Mouse (Mus musculus) lung, postnatal 0 days (tissue): ENCODE results near the gene Pim1.

Experiments used
- CTCF ChIP-seq: IDR thresholded peaks from 2 replicates; pipeline ENCODE4 v1.5.1; 2016; ENCODE audit warnings: antibody characterized with exemption, mild to moderate bottlenecking
- EP300 ChIP-seq: IDR thresholded peaks from 2 replicates; pipeline ENCODE4 v1.6.1; 2016; ENCODE audit warnings: antibody characterized with exemption, mild to moderate bottlenecking, control low read depth

DNA sequence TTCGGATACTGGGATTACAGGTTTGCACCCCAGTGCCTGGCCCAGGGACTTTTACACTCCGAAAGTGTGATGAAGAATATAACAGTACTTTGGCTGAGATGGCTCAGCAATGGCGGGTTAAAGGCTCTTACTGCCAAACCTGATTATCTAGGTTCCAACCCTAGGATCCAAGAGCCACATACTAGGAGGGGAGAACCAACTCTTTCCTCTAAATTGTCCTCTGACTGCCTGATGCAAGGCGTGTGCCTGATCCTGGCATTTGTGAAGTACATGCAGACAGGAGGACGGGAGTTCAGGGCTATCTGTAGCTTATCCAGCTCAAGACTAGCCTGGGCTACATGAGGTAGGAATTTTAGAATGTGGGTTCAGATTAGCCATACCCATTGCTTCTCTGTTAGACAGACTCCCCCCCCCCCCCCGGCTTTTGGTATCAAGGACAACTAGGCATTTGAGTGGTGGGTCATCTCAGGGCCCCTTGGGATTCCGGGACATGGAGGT lies 9.7 kb downstream of the Pim1 start:
- no peak for TF ChIP-seq CTCF
- TF ChIP-seq EP300 = no peak
